Mouse (Mus musculus) small intestine, adult 10 weeks (tissue): ENCODE results near the gene Nrap. TPM values are rescaled to one million over a fixed set of nuclear protein-coding genes. Genes with fewer than 3 reads are reported as not detected.

ENCODE experiments used
- polyA plus RNA-seq: library from polyadenylated mRNA; stranded (reverse); fragments of 350-450 nt; fragmentation: Illumina TruSeq; extraction: RNeasy Lipid Tissue Mini Kit (QIAGEN cat#74804); gene quantifications from one replicate; pipeline ENCODE4 v1.2.3, GENCODE M21; 2014; ENCODE audit warnings: low replicate concordance

Gene Nrap
- polyA plus RNA-seq = not detected

GRCm38 (mm10) chr19:56389879-56390278 lies at the start of gene Nrap:
Gene Nrap, minus strand, starts transcription at chr19:56390037.

GRCm38 (mm10) chr19:56396669-56397621 lies 7.1 kb upstream of the Nrap start, which contains the start of gene Casp7:
Gene Casp7, plus strand, starts transcription at chr19:56397129.

GRCm38 (mm10) chr19:56286866-56287265 lies 103.0 kb downstream of the Nrap start, which contains the start of gene Habp2:
Gene Habp2, plus strand, starts transcription at chr19:56287137.

Other genes with a start within 250 kb of the Nrap start
- gene Habp2, start 102.9 kb downstream of the Nrap start, polyA plus RNA-seq = 4.2 TPM
- 266 TPM for gene Casp7, start 7.1 kb upstream of the Nrap start, polyA plus RNA-seq
- gene Plekhs1, start 71.6 kb upstream of the Nrap start, polyA plus RNA-seq = 0.41 TPM
- gene Dclre1a, start 158.2 kb upstream of the Nrap start, polyA plus RNA-seq = 41.2 TPM
- 20.3 TPM for gene Nhlrc2, start 158.2 kb upstream of the Nrap start, polyA plus RNA-seq